Mouse (Mus musculus): ENCODE data around the gene Vegfa. TPM values are rescaled to one million over a fixed set of nuclear protein-coding genes. Genes with fewer than 3 reads are reported as not detected.

Vegfa gene
- 10 to 100 TPM; 25.4 to 41.1 TPM for total RNA-seq (2023)

DNA sequence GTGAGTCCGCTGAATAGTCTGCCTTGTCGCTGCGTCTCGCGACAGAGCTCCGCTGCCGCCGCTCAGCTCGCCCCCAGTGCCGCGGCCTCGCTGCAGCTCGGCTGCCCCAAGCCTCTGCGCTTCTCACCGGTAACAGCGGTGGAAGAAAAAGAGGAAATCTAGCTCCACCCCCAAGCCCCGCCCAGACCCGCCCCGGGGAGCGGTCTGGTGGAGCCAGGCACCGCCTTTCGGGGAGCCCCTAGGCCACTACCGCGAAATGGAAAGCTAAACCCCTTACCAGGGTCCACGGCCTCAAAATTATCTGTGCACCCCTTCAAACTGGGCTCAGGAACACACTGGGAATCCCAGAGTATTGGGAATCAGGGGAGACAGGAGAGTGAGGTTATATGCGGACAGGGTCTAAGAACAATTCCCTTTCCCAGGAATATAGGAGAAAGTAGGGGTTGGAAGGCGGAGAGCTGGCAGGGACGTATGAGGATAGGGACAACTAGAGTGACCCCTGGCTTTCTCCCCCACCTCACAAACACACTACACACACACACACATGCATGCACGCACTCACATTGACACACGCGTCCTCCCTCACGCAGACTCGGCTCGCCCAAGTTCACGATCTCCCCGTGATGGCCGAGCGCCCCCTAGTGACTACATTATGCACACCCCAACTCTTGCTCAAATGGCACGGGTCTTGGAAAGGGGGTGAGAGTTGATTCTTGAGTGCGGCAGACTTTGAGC, at the start of gene Vegfa:
Vegfa (minus strand) TSS at position 113 of the 735 bp plus-strand sequence.

Other genes with a start within 250 kb of the Vegfa start
- gene Mrps18a, start 78.6 kb upstream of the Vegfa start, total RNA-seq (2023): 10 to 100 TPM; 39.4 to 47.5 TPM
- gene Rsph9, start 111.8 kb upstream of the Vegfa start, total RNA-seq (2023): under 1 TPM in 1 of 2 experiments, not detected in 1; 0.86 TPM
- 10 to 100 TPM; 19.5 to 20.0 TPM for gene Mad2l1bp, start 121.2 kb upstream of the Vegfa start, total RNA-seq (2023)
- 100 to 1,000 TPM; 116 to 122 TPM for gene Gtpbp2, start 128.7 kb upstream of the Vegfa start, total RNA-seq (2023)
- gene Polh, start 170.3 kb upstream of the Vegfa start, total RNA-seq (2023): 1 to 10 TPM; 5.6 to 6.1 TPM
- 10 to 100 TPM; 20.7 to 21.4 TPM for gene Xpo5, start 170.4 kb upstream of the Vegfa start, total RNA-seq (2023)
- 10 to 100 TPM; 28.4 to 32.7 TPM for gene Polr1c, start 215.7 kb upstream of the Vegfa start, total RNA-seq (2023)
- 100 to 1,000 TPM in 1 of 2 experiments, 10 to 100 TPM in 1; 95.4 to 118 TPM for gene Yipf3, start 215.7 kb upstream of the Vegfa start, total RNA-seq (2023)
- gene Lrrc73, start 221.2 kb upstream of the Vegfa start, total RNA-seq (2023): 1 to 10 TPM; 2.0 to 3.0 TPM